Mouse (Mus musculus) cortical plate, adult 2 months (tissue): ENCODE measurements around the gene Cd86.

Experiments used
- CTCF ChIP-seq: fragments of 200-500 bp; IDR thresholded peaks from 2 replicates; pipeline ENCODE4 v1.5.1; 2011; ENCODE audit warnings: mild to moderate bottlenecking, control low read depth, low read length; ENCODE audit not compliant: insufficient read depth; ENCODE audit errors: extremely low read depth
- POLR2A ChIP-seq: fragments of 200-500 bp; IDR thresholded peaks from 2 replicates; pipeline ENCODE4 v1.6.1; 2011; ENCODE audit warnings: mild to moderate bottlenecking, low read length, control low read depth; ENCODE audit not compliant: insufficient read depth; ENCODE audit errors: extremely low read depth

DNA sequence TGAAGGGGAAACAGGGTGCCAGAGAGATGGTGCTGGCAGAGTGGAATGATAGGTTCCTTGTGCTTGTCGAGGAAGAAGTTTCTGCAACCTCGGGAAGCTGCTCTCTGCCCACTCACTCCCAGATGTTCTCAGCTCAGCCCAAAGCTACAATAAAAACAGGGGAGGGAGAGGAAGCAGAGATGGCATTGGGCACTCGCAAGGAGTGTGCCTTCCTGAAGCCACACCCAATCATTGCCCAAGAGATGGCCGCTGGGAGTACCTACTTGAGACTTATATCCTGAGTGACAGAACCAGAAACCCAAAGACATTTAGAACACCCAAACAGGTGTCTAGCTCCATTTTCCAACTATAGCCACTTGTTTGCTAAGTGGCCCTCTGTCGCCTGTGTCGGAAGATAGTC, 20.8 kb downstream of the Cd86 start:
- TF ChIP-seq CTCF (no peak), POLR2A (no peak)
